Mouse (Mus musculus): ENCODE data around the gene Wnt7b. TPM values are rescaled to one million over a fixed set of nuclear protein-coding genes. Genes with fewer than 3 reads are reported as not detected.

Wnt7b gene
- polyA plus RNA-seq, 1 experiment: 38.7 TPM

DNA sequence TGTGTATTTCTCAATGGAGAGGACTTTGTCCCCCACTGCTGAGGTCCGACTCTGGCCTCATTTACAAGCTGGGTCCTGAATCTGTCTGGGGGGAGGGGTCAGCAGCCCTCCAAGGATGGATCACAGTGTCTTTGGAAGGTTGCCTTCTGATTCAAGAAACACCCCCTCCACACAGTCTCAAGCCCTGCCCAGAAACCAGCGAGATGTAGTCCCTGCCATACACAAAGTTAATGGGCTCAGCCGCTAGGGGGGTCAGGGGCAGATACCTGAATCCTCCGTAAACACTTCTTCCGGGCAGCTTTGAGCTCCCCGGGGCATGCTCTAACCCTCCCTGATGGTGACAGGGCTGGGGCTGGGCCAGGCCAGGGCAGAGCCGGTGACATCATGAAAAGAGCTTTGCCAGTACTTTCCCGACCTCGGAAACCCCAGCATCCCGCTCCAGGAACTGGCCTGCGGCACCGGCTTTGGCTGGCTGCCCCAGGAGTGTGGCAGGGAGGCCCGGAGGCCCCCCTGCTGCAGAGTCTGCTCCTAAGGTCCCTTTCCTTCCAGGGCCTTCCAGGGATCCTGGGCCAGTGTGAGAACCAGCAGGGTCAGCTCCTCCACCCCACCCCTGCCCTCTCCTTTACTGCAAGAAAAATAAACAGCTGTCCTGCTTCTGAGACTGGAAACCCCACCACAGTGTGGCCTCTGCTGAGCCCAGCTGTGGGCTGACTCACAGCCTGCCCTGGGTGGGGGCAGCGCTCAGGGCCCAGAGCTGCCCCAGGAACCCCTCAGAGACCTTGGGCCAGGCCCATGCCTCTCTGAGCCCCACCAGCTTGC, 58.9 kb downstream of the Wnt7b start:
- no peak for DNase-seq (ENCODE audit: extremely low spot score in 1 of 2, low spot score in 1 of 2)

DNA sequence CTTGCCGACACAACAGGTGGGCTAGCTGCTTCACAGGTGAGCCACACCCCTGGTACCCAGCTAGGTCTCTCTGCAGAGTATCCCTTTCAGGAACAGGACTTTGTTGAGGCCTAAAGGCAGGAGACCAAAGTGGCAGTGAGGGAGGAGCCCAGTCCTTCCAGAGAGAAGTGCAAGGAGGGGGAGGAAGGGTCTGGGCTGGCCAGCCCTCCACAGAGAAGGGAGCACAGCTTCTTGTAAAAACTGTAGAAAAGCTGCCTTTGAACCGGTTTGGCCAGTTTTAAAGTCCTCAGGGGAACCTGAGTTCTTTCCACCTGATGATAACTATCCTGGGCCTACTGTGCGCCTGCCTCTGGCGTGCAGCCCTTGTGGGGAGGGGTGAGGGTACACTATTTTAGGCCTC, 62.8 kb downstream of the Wnt7b start:
- DNase-seq (ENCODE audit: extremely low spot score in 1 of 2, low spot score in 1 of 2): no peak

DNA sequence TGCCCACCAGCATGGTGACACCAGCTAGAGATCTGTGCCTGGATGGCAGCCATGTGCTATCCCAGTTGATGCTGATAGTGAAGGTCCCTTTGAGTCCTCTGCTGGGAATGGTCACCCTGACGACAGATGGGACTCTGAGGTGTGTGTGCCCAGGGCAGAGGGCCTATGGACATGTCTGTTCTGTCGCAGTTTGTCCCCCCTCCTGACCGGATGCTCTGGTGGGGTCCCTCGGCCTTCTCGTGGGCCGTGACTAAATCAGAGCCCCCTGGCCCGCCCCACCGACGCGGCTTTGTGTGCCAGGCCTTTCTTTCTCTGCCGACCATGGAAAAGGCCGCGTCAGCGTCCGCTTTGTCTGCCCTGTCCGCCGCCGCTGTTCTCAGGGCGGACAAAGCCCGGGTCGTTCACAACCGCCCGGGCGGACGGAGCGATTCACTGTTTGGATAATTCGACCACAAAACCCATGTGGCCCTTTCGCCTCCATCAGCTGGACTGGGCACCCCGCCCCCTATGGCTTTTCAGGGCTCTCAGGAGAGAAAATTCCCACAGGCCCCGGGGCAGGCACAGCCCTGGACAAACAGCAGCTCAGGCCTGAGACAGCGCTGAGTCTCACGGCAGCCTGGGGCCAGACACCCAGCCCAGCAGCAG, 74.8 kb downstream of the Wnt7b start:
- DNase-seq (ENCODE audit: extremely low spot score in 1 of 2, low spot score in 1 of 2): no peak

DNA sequence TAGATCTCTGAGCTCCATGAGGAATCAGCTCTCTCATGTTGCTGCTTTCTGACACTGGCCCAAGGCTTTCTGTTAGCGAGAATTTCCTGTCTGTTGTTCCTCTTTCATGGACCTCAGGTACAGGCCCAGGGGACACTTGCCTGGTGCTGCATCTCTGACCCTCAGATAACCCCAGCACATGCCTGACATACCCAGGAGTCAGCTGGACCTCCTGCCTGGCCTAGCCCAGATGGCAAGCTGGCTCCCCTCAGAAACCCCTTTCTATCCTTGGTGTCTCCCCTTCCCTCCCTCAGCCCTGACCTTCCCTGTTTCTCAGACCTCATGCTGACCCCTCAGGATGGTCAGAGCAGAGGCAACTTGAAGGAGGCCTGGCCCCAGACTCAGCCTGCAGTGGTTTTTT, 75.6 kb downstream of the Wnt7b start:
- DNase-seq (ENCODE audit: extremely low spot score in 1 of 2, low spot score in 1 of 2): no peak

DNA sequence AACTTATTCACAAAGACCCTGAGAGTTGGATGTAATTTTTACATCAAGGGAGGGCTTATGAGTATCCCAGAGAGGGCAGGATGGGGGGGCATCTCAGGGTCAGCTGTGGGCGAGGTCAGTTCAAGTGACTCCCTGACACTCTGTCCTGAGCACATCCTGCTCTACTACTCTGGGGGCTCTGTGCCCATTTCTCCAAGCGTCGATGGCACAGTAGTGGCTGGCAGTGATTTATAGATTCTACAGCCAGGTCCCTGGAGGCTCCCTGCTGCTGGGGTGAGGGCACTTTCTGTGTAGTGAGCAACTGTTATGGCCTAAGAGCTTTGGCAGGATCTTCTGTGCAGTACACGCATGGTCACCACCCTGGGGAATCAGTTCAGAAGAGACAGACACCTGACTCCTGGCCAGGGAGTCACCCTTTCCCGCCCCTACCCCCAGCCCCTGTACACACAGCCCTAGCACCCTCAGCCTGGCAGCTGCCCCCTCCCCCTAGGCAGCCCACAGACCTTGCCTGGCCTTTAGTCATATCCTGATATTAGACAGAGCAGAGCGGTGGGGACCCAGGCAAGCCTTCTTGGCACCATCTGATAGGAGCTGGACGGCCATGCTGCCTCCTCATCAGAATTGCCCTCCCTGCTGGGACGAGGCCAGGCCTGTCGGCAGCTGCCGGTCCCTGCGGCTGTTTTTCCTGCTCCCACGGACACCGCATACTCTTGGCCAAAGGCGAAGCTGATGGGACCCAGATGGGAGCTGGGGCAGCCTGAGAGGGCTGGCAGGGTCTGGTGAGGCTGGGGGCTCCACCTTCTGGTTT, 77.0 kb downstream of the Wnt7b start:
- no peak for DNase-seq (ENCODE audit: extremely low spot score in 1 of 2, low spot score in 1 of 2)

DNA sequence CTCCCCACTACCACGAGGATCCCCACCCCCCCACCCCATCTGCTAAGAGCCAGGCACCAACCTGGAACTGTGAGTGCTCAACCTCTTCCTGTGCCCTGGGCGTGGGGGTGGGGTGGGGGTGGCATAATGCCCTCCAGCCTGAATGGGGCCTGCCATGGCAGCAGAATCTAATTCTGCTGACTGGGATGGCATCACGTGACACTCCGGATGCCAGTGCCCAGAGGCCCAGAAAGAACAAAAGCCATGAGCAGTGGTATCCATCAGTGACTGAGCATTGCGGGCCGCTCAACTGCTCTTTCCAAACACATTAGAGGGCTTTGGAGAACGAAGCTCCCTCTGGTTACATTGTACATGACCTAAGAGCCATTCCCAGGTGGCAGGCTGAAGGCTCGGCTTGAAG, 79.1 kb downstream of the Wnt7b start, which contains the start of gene 7530416G11Rik:
TSS of gene 7530416G11Rik (minus strand) at position 101 of the 400 bp plus-strand sequence.
- no peak for DNase-seq (ENCODE audit: extremely low spot score in 1 of 2, low spot score in 1 of 2)

DNA sequence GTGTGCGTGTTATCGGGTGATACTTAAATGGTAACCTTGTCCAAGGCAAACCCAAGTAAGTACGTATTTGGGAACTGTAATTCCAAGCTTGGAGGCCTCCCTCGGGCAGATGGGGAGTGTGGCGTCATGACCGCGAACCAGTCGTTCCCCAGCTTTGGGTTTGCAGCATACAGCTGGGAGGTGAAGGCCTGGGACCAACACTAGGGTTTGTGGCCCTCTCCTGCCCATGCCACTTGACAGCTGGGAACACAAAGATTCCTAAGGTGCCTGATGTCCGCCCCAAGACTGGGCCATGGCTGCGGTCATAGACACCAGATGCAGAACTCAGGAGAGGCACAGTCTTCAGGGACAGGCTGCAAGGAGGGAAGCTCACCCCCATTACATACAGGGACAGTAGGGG, 82.0 kb downstream of the Wnt7b start:
- no peak for DNase-seq (ENCODE audit: extremely low spot score in 1 of 2, low spot score in 1 of 2)

DNA sequence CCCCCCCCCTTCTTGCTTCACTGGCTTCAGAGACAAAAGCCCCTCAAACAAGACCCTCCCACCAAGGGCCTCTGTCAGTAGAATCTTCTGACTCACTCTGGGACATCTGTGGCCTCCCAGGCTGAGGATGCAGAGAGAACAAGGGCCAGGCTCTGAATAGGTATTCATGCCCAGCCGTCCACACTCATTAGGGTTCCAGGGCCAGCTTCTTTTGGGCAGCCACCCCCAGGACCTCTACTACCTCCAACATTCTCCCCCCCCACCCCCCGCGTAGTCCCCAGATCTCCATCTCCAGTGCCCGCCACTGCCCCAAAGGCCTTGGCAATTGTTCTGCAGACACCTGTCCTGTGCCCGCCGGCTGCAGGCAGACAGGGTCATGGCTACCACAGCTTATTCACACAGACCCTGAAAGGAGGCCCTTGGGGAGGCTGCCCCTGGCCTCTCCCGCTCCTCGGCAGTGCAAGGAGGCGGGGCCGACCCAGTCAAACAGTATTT, 84.2 kb downstream of the Wnt7b start:
- DNase-seq (ENCODE audit: extremely low spot score in 1 of 2, low spot score in 1 of 2): no peak

DNA sequence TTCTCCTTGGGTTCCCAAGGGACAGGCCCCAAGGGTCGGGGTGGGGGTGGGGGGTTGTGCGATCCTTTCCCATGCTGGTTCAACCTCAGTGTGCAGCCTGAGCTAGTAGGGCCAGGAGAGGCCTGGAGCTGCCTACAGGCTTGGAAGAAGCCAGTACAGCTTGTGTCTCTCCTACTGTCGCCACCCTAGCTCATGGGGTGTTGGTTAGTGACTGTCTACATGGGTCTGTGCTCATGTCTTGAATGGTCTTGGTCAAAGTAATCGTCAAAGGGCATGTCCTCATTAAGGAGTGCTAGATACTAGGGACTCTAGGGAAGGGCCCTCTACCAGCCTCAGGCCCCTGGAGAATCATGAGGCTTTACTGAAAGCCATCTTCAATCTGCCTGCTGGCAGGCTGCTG, 84.7 kb downstream of the Wnt7b start:
- no peak for DNase-seq (ENCODE audit: extremely low spot score in 1 of 2, low spot score in 1 of 2)

DNA sequence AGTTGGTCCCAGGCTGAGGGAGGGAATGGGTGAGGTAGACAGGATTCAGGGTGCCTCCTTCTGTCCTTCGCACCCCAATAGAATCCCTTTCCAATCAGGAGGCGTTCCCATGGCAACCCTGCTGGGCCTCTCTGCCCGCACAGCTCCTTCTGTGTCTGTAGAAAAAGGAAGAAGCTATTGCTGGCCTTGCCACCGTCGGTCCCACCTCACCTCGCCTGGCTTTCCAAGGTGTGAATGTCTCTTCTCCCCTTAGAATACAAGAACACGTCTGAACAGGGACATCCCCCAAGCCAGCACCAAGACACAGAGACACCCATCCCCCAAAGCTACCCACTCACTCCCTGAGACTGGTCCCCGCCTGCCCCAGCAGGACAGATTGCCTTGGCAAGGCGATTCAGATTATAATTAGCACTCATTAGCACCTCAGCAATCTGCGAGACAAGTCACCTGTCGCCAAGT, 88.1 kb downstream of the Wnt7b start:
- peak; percentile 72 to 80 for DNase-seq (ENCODE audit: extremely low spot score in 1 of 2, low spot score in 1 of 2)

DNA sequence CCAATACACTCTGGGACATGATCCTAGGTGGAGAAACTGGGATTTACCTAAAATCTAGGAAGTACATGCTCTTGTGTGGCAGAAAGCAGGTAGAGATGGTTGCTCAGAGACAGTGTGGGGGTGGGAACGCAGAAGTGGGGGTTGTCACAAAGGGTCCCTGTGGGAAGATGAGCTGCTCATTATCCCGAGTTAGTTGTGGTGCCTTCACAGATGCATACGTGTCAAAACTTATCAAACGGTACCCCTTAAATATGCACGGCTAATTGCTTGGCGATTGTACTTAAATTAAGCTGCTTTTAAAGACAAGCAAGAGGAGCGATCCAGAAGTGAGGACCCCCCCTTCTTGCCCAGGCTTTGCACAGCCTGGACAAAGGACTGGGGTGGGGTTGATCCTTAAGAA, 92.5 kb downstream of the Wnt7b start:
- no peak for DNase-seq (ENCODE audit: extremely low spot score in 1 of 2, low spot score in 1 of 2)

DNA sequence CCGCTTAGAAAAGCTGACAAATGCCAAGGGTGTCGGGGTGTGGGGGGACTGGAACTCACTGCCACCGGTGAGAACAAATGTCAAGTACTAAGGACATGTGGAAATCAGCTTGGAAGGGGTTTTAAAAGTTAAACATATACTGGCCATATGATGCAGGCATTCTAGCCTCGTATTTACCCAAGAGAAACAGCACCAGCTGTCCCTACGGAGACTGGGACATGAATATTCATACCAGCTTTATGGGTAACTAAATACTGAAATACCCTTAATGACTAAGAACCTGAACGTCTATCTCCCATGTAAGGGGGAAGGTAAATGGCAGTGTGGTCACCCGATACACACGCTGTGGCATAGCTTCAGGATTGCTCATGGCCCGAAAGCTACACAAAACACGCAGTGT, 93.4 kb downstream of the Wnt7b start:
- no peak for DNase-seq (ENCODE audit: extremely low spot score in 1 of 2, low spot score in 1 of 2)

Other genes starting within 250 kb of the Wnt7b start
- 254 and 281 TPM in 2 replicates for gene Atxn10, start 246.2 kb downstream of the Wnt7b start, polyA plus RNA-seq (2012; rRNA removed)
- 0.15 TPM in 1 of 2 replicates, not detected in the other for gene 7530416G11Rik, start 79.2 kb downstream of the Wnt7b start, polyA plus RNA-seq (2012; rRNA removed)
- 1.4 and 1.5 TPM in 2 replicates for gene Ppara, start 152.5 kb upstream of the Wnt7b start, polyA plus RNA-seq (2012; rRNA removed)
- 23.5 and 27.1 TPM in 2 replicates for gene Cdpf1, start 229.2 kb upstream of the Wnt7b start, polyA plus RNA-seq (2012; rRNA removed)
- 0.46 and 0.54 TPM in 2 replicates for gene Pkdrej, start 239.3 kb upstream of the Wnt7b start, polyA plus RNA-seq (2012; rRNA removed)
- gene Ttc38, start 249.8 kb upstream of the Wnt7b start, polyA plus RNA-seq (2012; rRNA removed): 5.2 and 6.2 TPM in 2 replicates